Mouse (Mus musculus): ENCODE data around the gene Ski. TPM values are rescaled to one million over a fixed set of nuclear protein-coding genes. Genes with fewer than 3 reads are reported as not detected.
"Not testable (repeated sequence)": the region's sequence is repeated elsewhere in the genome, so short reads cannot be mapped to it uniquely, and the experiment has no call there.

Ski gene
- polyA plus RNA-seq (2012; ENCODE audit: insufficient read depth, insufficient read length, missing spikeins): 18.9 and 20.2 TPM in 2 replicates

DNA sequence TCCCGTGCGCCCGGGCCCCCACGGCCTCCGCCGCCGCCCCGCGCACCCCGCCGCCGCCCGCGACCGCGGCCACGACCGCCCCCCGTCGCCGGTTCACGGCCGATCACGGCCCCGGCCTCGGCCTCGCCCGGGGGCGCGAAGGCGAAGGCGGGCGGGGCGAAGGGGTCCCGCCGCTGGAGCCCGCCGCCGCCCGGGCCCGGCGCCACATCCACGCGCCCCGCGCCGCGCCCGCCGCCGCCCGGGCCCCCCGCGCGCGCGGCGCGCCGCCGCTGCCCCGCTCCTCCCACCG, at the start of gene Ski:
Gene Ski (minus strand): TSS at position 41 of the 289 bp plus-strand sequence.
- Histone ChIP-seq H3K27ac (replicated peaks; ENCODE audit: low read depth, low read length) (peak within 1 kb of the TSS; percentile 95), H3K4me1 (ENCODE audit: control insufficient read depth, insufficient read depth, insufficient read length, low read length) (peaks cover 22% of the 10 kb centered on the region), H3K4me3 (ENCODE audit: insufficient read depth, low read depth, low read length) (peak within 1 kb of the TSS; percentile 73)

- Histone ChIP-seq H3K4me1 (ENCODE audit: control insufficient read depth, insufficient read depth, insufficient read length, low read length) (peaks cover 6% of the 10 kb centered on the region; the same call in 1 of the 2 replicates), H3K27ac (replicated peaks; ENCODE audit: low read depth, low read length) (no peak overlapping the region), H3K4me3 (ENCODE audit: insufficient read depth, low read depth, low read length) (no peak overlapping the region)
These were observed 46.0 kb upstream of the Ski start for GRCm38 (mm10) chr4:155268382-155268781.

DNA sequence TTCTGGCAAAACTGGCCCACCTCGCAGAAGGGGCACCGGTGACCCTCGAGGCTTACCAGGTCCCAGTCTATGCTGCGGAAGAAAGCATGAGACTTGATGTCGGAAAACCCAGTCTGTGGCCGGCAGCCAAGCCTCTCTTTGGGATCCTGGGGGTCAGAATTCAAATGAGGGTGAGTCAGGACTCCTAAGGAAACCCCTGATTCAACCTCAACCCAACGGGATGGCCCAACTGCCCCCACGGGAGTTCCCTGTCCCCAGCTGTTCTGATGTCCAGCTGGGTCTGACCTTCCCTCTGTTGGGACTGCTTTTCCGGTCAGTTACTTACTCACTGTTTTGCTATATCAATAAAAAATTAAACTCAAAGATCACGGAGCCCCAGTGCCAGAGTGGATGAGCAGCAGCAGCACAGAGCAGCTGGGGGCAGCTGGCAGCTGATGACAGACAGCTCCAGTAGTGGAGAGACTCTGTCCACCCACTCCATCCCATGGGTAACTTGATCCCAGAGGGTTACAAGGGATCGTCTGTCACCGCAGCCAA, 45.3 kb upstream of the Ski start:
- Histone ChIP-seq H3K27ac (replicated peaks; ENCODE audit: low read depth, low read length) (peak overlapping the region; percentile 35; the same call in 1 of the 2 replicates), H3K4me1 (ENCODE audit: control insufficient read depth, insufficient read depth, insufficient read length, low read length) (peaks cover 6% of the 10 kb centered on the region; the same call in 1 of the 2 replicates), H3K4me3 (ENCODE audit: insufficient read depth, low read depth, low read length) (no peak overlapping the region)

DNA sequence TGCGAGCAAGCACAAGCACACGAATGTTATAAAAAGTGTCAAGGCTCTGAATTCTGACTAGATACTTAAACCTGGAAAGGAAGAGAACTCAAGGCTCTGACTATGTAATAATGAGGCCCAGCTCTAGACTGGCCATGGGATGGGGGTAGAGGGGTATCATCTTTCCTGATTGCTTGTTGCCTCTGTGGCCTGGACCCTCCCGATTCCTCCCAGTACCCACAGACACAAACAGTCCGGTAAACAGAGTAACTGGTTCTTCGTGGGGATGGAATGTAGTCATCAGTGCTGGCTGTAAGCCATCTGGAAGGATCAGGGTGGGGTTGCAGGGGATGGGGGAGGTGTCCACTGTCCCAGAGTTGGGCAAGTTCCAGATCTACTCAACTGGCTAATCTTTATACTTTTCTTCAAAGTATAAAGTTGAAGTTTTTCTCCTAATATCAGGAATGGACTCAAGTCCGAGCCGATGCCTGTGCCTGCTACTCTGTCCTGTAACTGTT, 44.7 kb upstream of the Ski start:
- H3K27ac ChIP-seq (replicated peaks; ENCODE audit: low read depth, low read length): no peak overlapping the region

GRCm38 (mm10) chr4:155264521-155265321, 42.3 kb upstream of the Ski start:
- Histone ChIP-seq H3K4me3 (ENCODE audit: insufficient read depth, low read depth, low read length) (no peak overlapping the region), H3K27ac (replicated peaks; ENCODE audit: low read depth, low read length) (no peak overlapping the region), H3K4me1 (ENCODE audit: control insufficient read depth, insufficient read depth, insufficient read length, low read length) (peaks cover 6% of the 10 kb centered on the region; the same call in 1 of the 2 replicates)

More for the DNA sequence above, 44.7 kb upstream of the Ski start:
- Histone ChIP-seq H3K4me3 (ENCODE audit: insufficient read depth, low read depth, low read length) (no peak overlapping the region), H3K4me1 (ENCODE audit: control insufficient read depth, insufficient read depth, insufficient read length, low read length) (peaks cover 6% of the 10 kb centered on the region; the same call in 1 of the 2 replicates)

GRCm38 (mm10) chr4:155252253-155252652, 29.9 kb upstream of the Ski start:
- H3K4me1 ChIP-seq (ENCODE audit: control insufficient read depth, insufficient read depth, insufficient read length, low read length): peaks cover 6% of the 10 kb centered on the region
- H3K27ac ChIP-seq (replicated peaks; ENCODE audit: low read depth, low read length): no peak overlapping the region
- H3K4me3 ChIP-seq (ENCODE audit: insufficient read depth, low read depth, low read length): no peak overlapping the region

DNA sequence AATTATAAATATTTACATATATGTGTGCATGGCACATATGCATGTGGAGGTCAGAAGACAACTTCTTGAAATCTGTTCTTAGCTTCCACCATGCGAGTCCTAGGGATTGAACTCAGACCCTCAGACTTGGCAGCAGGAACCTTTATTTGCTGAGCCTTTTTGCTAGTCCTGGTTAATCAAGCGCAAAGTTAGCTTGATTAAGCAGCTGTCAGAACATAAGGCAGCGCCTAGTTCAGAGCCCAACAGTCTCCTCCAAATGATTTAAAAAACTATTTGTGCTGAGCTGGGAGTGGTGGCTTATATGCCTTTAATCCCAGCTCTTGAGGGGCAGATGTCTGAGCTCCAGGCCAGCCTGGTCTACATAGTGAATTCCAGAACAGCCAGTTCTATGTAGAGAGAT, 28.8 kb upstream of the Ski start:
- Histone ChIP-seq H3K4me3 (ENCODE audit: insufficient read depth, low read depth, low read length) (no peak overlapping the region), H3K27ac (replicated peaks; ENCODE audit: low read depth, low read length) (no peak overlapping the region), H3K4me1 (ENCODE audit: control insufficient read depth, insufficient read depth, insufficient read length, low read length) (peaks cover 11% of the 10 kb centered on the region)

- Histone ChIP-seq H3K4me3 (ENCODE audit: insufficient read depth, low read depth, low read length) (peak overlapping the region; percentile 90), H3K4me1 (ENCODE audit: control insufficient read depth, insufficient read depth, insufficient read length, low read length) (peaks cover 11% of the 10 kb centered on the region), H3K27ac (replicated peaks; ENCODE audit: low read depth, low read length) (peak overlapping the region; percentile 94)
These were observed 28.1 kb upstream of the Ski start for GRCm38 (mm10) chr4:155250361-155251117.

DNA sequence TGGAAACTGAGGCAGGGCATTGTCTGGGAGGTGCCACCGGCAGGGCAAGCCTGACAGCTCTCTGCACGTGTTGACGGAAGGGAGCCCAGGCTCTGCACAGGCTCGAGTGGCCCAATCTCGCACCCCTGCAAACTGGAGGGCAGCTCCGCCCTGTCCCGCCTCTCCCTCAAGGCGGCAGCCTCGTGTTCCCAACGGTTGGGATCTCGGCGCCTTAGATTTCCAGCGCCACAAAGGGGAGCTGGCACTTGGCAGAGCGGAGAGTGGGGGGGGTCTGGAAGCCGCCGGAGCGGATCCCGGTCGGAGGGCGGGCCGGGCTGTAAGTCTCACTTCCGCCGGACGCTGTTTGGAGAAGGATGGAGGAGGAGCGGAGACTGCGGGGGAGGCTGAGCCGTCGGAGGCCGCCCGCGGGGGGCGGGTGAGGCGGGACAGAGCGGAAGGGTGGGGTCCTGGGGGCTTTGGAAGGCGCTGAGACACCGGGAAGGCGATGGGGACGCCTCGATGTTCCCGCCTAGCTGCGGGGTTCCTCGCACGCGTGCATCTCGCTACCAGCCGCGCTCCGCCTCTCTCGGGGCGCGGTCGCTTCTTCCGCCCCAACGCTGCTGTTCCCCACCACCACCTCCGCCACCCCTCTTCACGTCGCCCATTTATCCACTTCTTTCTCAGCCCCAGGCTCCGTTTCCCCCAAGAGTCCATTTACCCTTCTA, 27.4 kb upstream of the Ski start, which contains the start of gene Faap20:
Gene Faap20 (plus strand): TSS at position 155 of the 704 bp plus-strand sequence.
- Histone ChIP-seq H3K4me3 (ENCODE audit: insufficient read depth, low read depth, low read length) (peak within 1 kb of the TSS; percentile 90), H3K4me1 (ENCODE audit: control insufficient read depth, insufficient read depth, insufficient read length, low read length) (peaks cover 11% of the 10 kb centered on the region), H3K27ac (replicated peaks; ENCODE audit: low read depth, low read length) (peak within 1 kb of the TSS; percentile 94)

GRCm38 (mm10) chr4:155249257-155249647, 26.9 kb upstream of the Ski start:
- H3K27ac ChIP-seq (replicated peaks; ENCODE audit: low read depth, low read length): peak overlapping the region; percentile 86
- H3K4me3 ChIP-seq (ENCODE audit: insufficient read depth, low read depth, low read length): peak overlapping the region; percentile 90
- peaks cover 11% of the 10 kb centered on the region for H3K4me1 ChIP-seq (ENCODE audit: control insufficient read depth, insufficient read depth, insufficient read length, low read length)

DNA sequence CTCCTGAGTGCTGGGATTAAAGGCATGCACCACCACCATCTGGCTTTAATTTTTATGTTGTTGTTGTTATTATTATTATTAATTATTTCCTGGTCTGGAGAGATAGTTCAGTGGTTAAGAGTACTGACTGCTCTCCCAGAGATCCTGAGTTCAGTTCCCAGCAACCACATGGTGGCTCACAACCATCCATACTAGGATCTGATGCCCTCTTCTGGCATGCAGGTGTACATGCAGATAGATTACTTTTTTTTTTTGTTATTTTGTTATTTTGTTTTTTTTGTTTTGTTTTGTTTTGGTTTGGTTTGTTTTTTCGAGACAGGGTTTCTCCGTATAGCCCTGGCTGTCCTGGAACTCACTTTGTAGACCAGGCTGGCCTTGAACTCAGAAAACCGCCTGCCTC, 25.7 kb upstream of the Ski start:
- peaks cover 11% of the 10 kb centered on the region for H3K4me1 ChIP-seq (ENCODE audit: control insufficient read depth, insufficient read depth, insufficient read length, low read length)
- H3K4me3 ChIP-seq (ENCODE audit: insufficient read depth, low read depth, low read length); H3K27ac ChIP-seq (replicated peaks; ENCODE audit: low read depth, low read length): not testable (repeated sequence)

DNA sequence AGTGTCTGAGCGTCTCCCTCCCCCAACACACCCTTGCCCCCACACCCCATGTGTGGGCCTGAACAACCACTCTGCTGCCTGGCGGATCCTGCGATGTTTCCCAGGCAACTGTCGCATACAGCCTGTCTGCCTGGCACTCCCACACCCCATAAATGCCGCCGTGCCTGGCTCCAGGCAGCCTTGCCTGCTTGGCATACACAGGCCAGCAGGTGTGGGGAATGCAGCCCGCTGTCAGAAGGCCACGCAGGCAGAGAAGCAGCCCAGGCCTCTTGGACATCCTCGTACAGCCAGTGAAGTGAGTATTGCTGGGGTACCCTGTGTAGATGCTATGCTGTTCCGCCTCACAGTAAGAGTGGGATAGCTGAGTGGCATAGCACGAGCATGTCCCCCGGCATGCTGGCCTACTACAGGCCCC, 24.3 kb upstream of the Ski start:
- no peak overlapping the region for H3K4me3 ChIP-seq (ENCODE audit: insufficient read depth, low read depth, low read length)
- peaks cover 11% of the 10 kb centered on the region for H3K4me1 ChIP-seq (ENCODE audit: control insufficient read depth, insufficient read depth, insufficient read length, low read length)
- no peak overlapping the region for H3K27ac ChIP-seq (replicated peaks; ENCODE audit: low read depth, low read length)

GRCm38 (mm10) chr4:155245770-155246492, 23.5 kb upstream of the Ski start:
- no peak overlapping the region for H3K4me3 ChIP-seq (ENCODE audit: insufficient read depth, low read depth, low read length)
- no peak overlapping the region for H3K27ac ChIP-seq (replicated peaks; ENCODE audit: low read depth, low read length)
- H3K4me1 ChIP-seq (ENCODE audit: control insufficient read depth, insufficient read depth, insufficient read length, low read length): peaks cover 11% of the 10 kb centered on the region

- Histone ChIP-seq H3K4me3 (ENCODE audit: insufficient read depth, low read depth, low read length) (no peak overlapping the region), H3K4me1 (ENCODE audit: control insufficient read depth, insufficient read depth, insufficient read length, low read length) (peaks cover 5% of the 10 kb centered on the region; the same call in 1 of the 2 replicates), H3K27ac (replicated peaks; ENCODE audit: low read depth, low read length) (no peak overlapping the region)
These were observed 20.8 kb upstream of the Ski start for GRCm38 (mm10) chr4:155243233-155243632.
